Mouse (Mus musculus) CH12.LX (cell line): ENCODE results near the gene Ccdc69. TPM values are rescaled to one million over a fixed set of nuclear protein-coding genes. Genes with fewer than 3 reads are reported as not detected.
"Not testable (repeated sequence)": the region's sequence is repeated elsewhere in the genome, so short reads cannot be mapped to it uniquely, and the experiment has no call there.

Experiments used
- DNase-seq: peaks from one replicate; pipeline ENCODE4 v3.0.0-alpha.2; 2013; ENCODE audit errors: extremely low read depth
- H3K27ac ChIP-seq: 2 replicates; pipeline ENCODE4 v1.5.1; 2012; ENCODE audit warnings: low read depth, mild to moderate bottlenecking, control low read depth, moderate library complexity; ENCODE audit not compliant: insufficient read depth
- H3K27me3 ChIP-seq: replicated peaks from 2 replicates; pipeline ENCODE3; 2012; ENCODE audit warnings: inconsistent platforms
- H3K36me3 ChIP-seq, 2 experiments: replicated peaks in 1 of 2; 2 replicates each; pipeline versions ENCODE3 to v1.6.1; 2012; ENCODE audit warnings: inconsistent platforms in 1 of 2, low read length in 1 of 2, mild to moderate bottlenecking in 1 of 2, mixed read lengths in 1 of 2, moderate library complexity in 1 of 2; ENCODE audit not compliant: control insufficient read depth in 1 of 2, insufficient read depth in 1 of 2
- H3K4me1 ChIP-seq, 2 experiments: 2 replicates each; pipeline ENCODE4 v1.6.1; 2012; ENCODE audit warnings: inconsistent platforms in 1 of 2, moderate library complexity in 1 of 2; ENCODE audit not compliant: insufficient read depth in 2 of 2, control insufficient read depth in 1 of 2
- H3K4me2 ChIP-seq: 2 replicates; pipeline ENCODE4 v1.6.1; 2012; ENCODE audit warnings: low read depth, mild to moderate bottlenecking, control low read depth; ENCODE audit not compliant: poor library complexity, insufficient read depth, severe bottlenecking
- H3K4me3 ChIP-seq, 3 experiments: fragments of 150-350 bp in 1 of 3; sonication (generic) in 1 of 3; replicated peaks in 1 of 3; 2 replicates each; pipeline versions ENCODE3 to v1.5.1; 2011 to 2012; ENCODE audit warnings: low read depth in 2 of 3, low read length in 2 of 3, mild to moderate bottlenecking in 2 of 3, moderate library complexity in 2 of 3, control low read depth in 1 of 3, improper control_type of control experiment in 1 of 3, inconsistent platforms in 1 of 3, mixed read lengths in 1 of 3; ENCODE audit not compliant: poor library complexity in 1 of 3
- H3K79me2 ChIP-seq: replicated peaks from 2 replicates; pipeline ENCODE4 v1.6.1; 2012; ENCODE audit warnings: mild to moderate bottlenecking, moderate library complexity; ENCODE audit not compliant: control insufficient read depth, poor library complexity, insufficient read depth, severe bottlenecking; ENCODE audit errors: extremely low read depth
- H3K9ac ChIP-seq: 2 replicates; pipeline ENCODE4 v1.6.1; 2012; ENCODE audit warnings: low read depth, mild to moderate bottlenecking, control low read depth, moderate library complexity; ENCODE audit not compliant: insufficient read depth
- H3K9me3 ChIP-seq: replicated peaks from 2 replicates; pipeline ENCODE3; 2012; ENCODE audit warnings: low read length, inconsistent platforms, mixed read lengths
- CTCF ChIP-seq, 2 experiments: IDR thresholded peaks in 1 of 2; conservative IDR thresholded peaks in 1 of 2; 2 replicates each; pipeline ENCODE4 v1.5.1; 2011 to 2012; ENCODE audit warnings: low read depth in 2 of 2, low read length in 2 of 2, improper control_type of control experiment in 1 of 2, inconsistent platforms in 1 of 2, mild to moderate bottlenecking in 1 of 2, moderate library complexity in 1 of 2
- ELF1 ChIP-seq: IDR thresholded peaks from 2 replicates; pipeline ENCODE4 v1.6.1; 2014; ENCODE audit warnings: low read depth, mild to moderate bottlenecking, inconsistent platforms, low read length, improper control_type of control experiment
- EP300 ChIP-seq: IDR thresholded peaks from 2 replicates; pipeline ENCODE4 v1.6.1; 2011; ENCODE audit warnings: low read length, improper control_type of control experiment
- IRF4 ChIP-seq: IDR thresholded peaks from 2 replicates; pipeline ENCODE4 v1.6.1; 2014; ENCODE audit warnings: low read depth, mild to moderate bottlenecking, inconsistent platforms, low read length, improper control_type of control experiment
- KAT2A ChIP-seq: IDR thresholded peaks from 2 replicates; pipeline ENCODE4 v1.6.1; 2012; ENCODE audit warnings: low read length, improper control_type of control experiment, inconsistent platforms; ENCODE audit not compliant: insufficient replicate concordance
- MAFK ChIP-seq: IDR thresholded peaks from 2 replicates; pipeline ENCODE4 v1.6.1; 2011; ENCODE audit warnings: low read length, improper control_type of control experiment; ENCODE audit not compliant: insufficient replicate concordance
- MAX ChIP-seq: IDR thresholded peaks from 2 replicates; pipeline ENCODE4 v1.6.1; 2011; ENCODE audit warnings: low read length, improper control_type of control experiment
- NRF1 ChIP-seq: IDR thresholded peaks from 2 replicates; pipeline ENCODE4 v1.6.1; 2014; ENCODE audit warnings: low read depth, mild to moderate bottlenecking, inconsistent platforms, low read length, improper control_type of control experiment, moderate library complexity
- PAX5 ChIP-seq: IDR thresholded peaks from 2 replicates; pipeline ENCODE4 v1.6.1; 2012; ENCODE audit warnings: low read length, inconsistent platforms, mixed read lengths
- POLR2A ChIP-seq: IDR thresholded peaks from 2 replicates; pipeline ENCODE4 v1.6.1; 2011; ENCODE audit warnings: low read depth, mild to moderate bottlenecking, improper control_type of control experiment, low read length
- POLR2AphosphoS2 ChIP-seq: IDR thresholded peaks from 2 replicates; pipeline ENCODE4 v1.6.1; 2011; ENCODE audit warnings: low read depth, low read length, improper control_type of control experiment
- RAD21 ChIP-seq: IDR thresholded peaks from 2 replicates; pipeline ENCODE4 v1.6.1; 2011; ENCODE audit warnings: low read depth, mild to moderate bottlenecking, low read length, improper control_type of control experiment, moderate library complexity
- RCOR1 ChIP-seq: conservative IDR thresholded peaks from 2 replicates; pipeline ENCODE4 v1.6.1; 2012; ENCODE audit warnings: low read depth, mild to moderate bottlenecking, inconsistent platforms, low read length, improper control_type of control experiment
- SIN3A ChIP-seq: IDR thresholded peaks from 2 replicates; pipeline ENCODE4 v1.6.1; 2012; ENCODE audit warnings: low read length, improper control_type of control experiment, inconsistent platforms
- SMC3 ChIP-seq: IDR thresholded peaks from 2 replicates; pipeline ENCODE4 v1.6.1; 2011; ENCODE audit warnings: low read depth, low read length, improper control_type of control experiment
- TCF12 ChIP-seq: IDR thresholded peaks from 2 replicates; pipeline ENCODE4 v1.6.1; 2014; ENCODE audit warnings: low read depth, mild to moderate bottlenecking, inconsistent platforms, low read length, improper control_type of control experiment
- UBTF ChIP-seq: IDR thresholded peaks from 2 replicates; pipeline ENCODE4 v1.6.1; 2012; ENCODE audit warnings: low read depth, mild to moderate bottlenecking, inconsistent platforms, low read length, improper control_type of control experiment, moderate library complexity
- USF2 ChIP-seq: conservative IDR thresholded peaks from 2 replicates; pipeline ENCODE4 v1.6.1; 2011; ENCODE audit warnings: low read depth, low read length, improper control_type of control experiment
- ZC3H11A ChIP-seq: IDR thresholded peaks from 2 replicates; pipeline ENCODE4 v1.6.1; 2012; ENCODE audit warnings: low read depth, mild to moderate bottlenecking, inconsistent platforms, low read length, improper control_type of control experiment
- ZNF384 ChIP-seq: IDR thresholded peaks from 2 replicates; pipeline ENCODE4 v1.6.1; 2012; ENCODE audit warnings: low read depth, low read length, improper control_type of control experiment, inconsistent platforms
- dilution Hi-C: fragments of 300-500 bp; cut with MboI; formaldehyde crosslinking; loops from 2 replicates; pipeline ENCODE4 v1.14.3; 2020; ENCODE audit warnings: low sequenced_read_pairs; ENCODE audit not compliant: extremely low pct_unique_long_range_greater_than_20kb, extremely low pct_ligation_motif_present
- in situ Hi-C: fragments of 300-500 bp; cut with MboI; formaldehyde crosslinking; loops from 3 replicates; pipeline ENCODE4 v1.14.3; 2019; ENCODE audit warnings: low sequenced_read_pairs, low pct_ligation_motif_present, low pct_unique_long_range_greater_than_20kb, mixed read lengths
- polyA plus RNA-seq: library from polyadenylated mRNA; unstranded; fragments of >175 nt; gene quantifications from 2 replicates; pipeline ENCODE4 v1.2.1, GENCODE M21; 2012; ENCODE audit warnings: low read depth; ENCODE audit not compliant: insufficient read length
- total RNA-seq, 2 experiments: library from RNA; depleted of rRNA; stranded (reverse); fragments of 300-350 nt in 1 of 2; fragments of >200 nt in 1 of 2; gene quantifications; 2 replicates each; pipeline ENCODE4 v1.2.3; 2012 to 2014

Gene Ccdc69
- total and polyA plus RNA-seq, 3 experiments = 0.27 to 4.3 (median 0.61) TPM

GRCm38 (mm10) chr11:55097463-55098188, 19.7 kb upstream of the Ccdc69 start, which contains the start of gene Gm2a (continued):
- peak; percentile 41; the same call in 1 of the 2 replicates for TF ChIP-seq NRF1
- TF ChIP-seq ZC3H11A = no peak
- TF ChIP-seq RAD21 = no peak; the same call in 1 of the 2 replicates
- TF ChIP-seq SMC3 = no peak
- TF ChIP-seq UBTF = peak; percentile 91; the same call in 1 of the 2 replicates
- peak; percentile 98 for TF ChIP-seq POLR2A
- TF ChIP-seq POLR2AphosphoS2 = peak; percentile 72; the same call in 1 of the 2 replicates
- no peak for TF ChIP-seq EP300
- no peak for TF ChIP-seq CTCF (conservative IDR thresholded peaks at IDR 0.05 in 1 of 2, IDR thresholded peaks at IDR 0.05 in 1 of 2; ENCODE audit: low read depth in 2 of 2, low read length in 2 of 2)
- no peak for TF ChIP-seq RCOR1

GRCm38 (mm10) chr11:55096731-55097462, 19.0 kb upstream of the Ccdc69 start:
- no peak overlapping the region for H3K4me2 ChIP-seq
- H3K9ac ChIP-seq = no peak overlapping the region
- in situ Hi-C loops = no loop called here
- H3K9me3 ChIP-seq = no peaks in the 10 kb centered on the region
- dilution Hi-C loops = no loop called here
- no peaks in the 10 kb centered on the region for H3K79me2 ChIP-seq
- peaks cover 4 to 11% of the 10 kb centered on the region in 2 experiments for H3K36me3 ChIP-seq
- peaks cover 14 to 34% of the 10 kb centered on the region in 2 experiments for H3K4me1 ChIP-seq
- H3K27me3 ChIP-seq = no peaks in the 10 kb centered on the region
- no peak for DNase-seq
- TF ChIP-seq TCF12 = no peak
- no peak for TF ChIP-seq ZNF384
- no peak for TF ChIP-seq ZC3H11A
- TF ChIP-seq KAT2A = no peak
- no peak for TF ChIP-seq ELF1
- TF ChIP-seq PAX5 = no peak
- no peak for TF ChIP-seq USF2
- TF ChIP-seq IRF4 = no peak
- no peak for TF ChIP-seq SIN3A
- no peak for TF ChIP-seq MAFK
- TF ChIP-seq CTCF (conservative IDR thresholded peaks at IDR 0.05 in 1 of 2, IDR thresholded peaks at IDR 0.05 in 1 of 2; ENCODE audit: low read depth in 2 of 2, low read length in 2 of 2) = no peak
- TF ChIP-seq MAX = no peak
- no peak overlapping the region for H3K4me3 ChIP-seq
- H3K27ac ChIP-seq = no peak overlapping the region

- H3K27me3 ChIP-seq, DNase-seq, H3K9me3 ChIP-seq, in situ Hi-C loops, H3K27ac ChIP-seq, H3K9ac ChIP-seq, H3K4me3 ChIP-seq, H3K4me2 ChIP-seq, dilution Hi-C loops, H3K36me3 ChIP-seq, H3K79me2 ChIP-seq: not testable (repeated sequence)
- H3K4me1 ChIP-seq = peaks cover 14 to 34% of the 10 kb centered on the region in 2 experiments
Measured at GRCm38 (mm10) chr11:55096296-55096695, 18.4 kb upstream of the Ccdc69 start.
